Mouse (Mus musculus): ENCODE measurements at regions not wholly inside any gene's neighbourhood (a gene's known extent, or its start where the extent isn't known, plus 50 kb on each side); places are given as distances from the start of the nearest gene placed in this dataset.

DNA sequence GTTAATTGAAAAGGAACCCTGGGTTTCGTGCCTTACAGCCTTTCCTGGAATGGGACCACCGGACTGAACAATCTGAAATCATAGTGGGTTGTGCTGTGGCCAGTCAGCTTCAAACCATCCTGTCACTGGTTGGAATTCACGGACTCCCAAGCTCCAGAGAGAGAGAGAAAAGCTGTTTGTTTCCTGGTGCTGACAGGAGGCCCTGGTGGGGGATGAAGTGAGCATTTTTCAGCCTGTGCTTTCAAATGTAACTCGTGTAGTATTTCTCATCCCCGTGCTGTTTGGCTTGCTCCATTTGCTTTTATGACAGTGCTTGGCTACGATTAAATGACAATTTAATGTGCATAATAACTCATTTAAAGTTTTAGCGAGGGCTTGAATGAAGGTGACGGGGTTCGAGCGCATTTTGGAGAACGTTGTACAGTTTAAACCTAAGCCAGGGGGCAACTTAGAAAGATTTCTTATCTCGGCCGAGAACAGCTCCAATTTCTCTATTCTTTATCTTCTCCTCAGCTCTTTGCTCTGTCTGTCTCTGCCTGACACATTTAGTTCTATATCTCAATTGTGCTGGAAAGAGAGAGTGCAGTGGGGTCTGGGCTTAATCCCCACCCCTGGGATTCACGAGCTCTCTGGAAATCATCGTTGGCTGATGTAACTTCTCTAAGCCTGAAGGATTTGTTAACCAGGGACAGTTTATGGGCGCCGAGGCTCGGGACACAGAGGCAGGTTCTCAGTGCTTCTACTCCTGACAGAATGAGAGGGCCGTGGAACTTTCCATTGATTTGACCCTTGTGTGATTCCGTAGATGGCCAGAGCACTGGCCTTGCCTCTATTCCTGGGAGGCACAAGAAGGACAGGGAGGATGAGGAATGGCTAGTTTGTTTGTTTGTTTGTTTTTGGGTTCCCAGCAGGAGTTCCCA lies 172.2 kb upstream of the Igfbp7 start:
- H3K27ac ChIP-seq (ENCODE audit: control insufficient read depth, low read depth, low read length): no peak overlapping the region
- no peak for DNase-seq (ENCODE audit: low read depth, low spot score)
- TF ChIP-seq E2F4 (IDR thresholded peaks at IDR 0.05; ENCODE audit: borderline replicate concordance, low read depth, low read length): no peak
- TF ChIP-seq EP300 (IDR thresholded peaks at IDR 0.05; ENCODE audit: low read depth in 1 of 2, low read length in 2 of 2): no peak
- no peak for TF ChIP-seq ZMIZ1 (IDR thresholded peaks at IDR 0.05; ENCODE audit: low read depth, low read length)
- TF ChIP-seq MAFK (IDR thresholded peaks at IDR 0.05; ENCODE audit: borderline replicate concordance, low read depth, low read length): no peak
- no peak for TF ChIP-seq POLR2AphosphoS2 (IDR thresholded peaks at IDR 0.05; ENCODE audit: low read length)
- TF ChIP-seq ZNF384 (IDR thresholded peaks at IDR 0.05; ENCODE audit: low read depth, low read length): no peak
- TF ChIP-seq CHD1 (IDR thresholded peaks at IDR 0.05; ENCODE audit: low read depth, low read length): no peak
- no peak for TF ChIP-seq MEF2A (IDR thresholded peaks at IDR 0.05; ENCODE audit: extremely low read depth, insufficient replicate concordance, low read depth, low read length, poor library complexity, severe bottlenecking)
- TF ChIP-seq MYC (IDR thresholded peaks at IDR 0.05; ENCODE audit: low read depth, low read length): no peak
- no peak for TF ChIP-seq TAL1 (IDR thresholded peaks at IDR 0.05; ENCODE audit: low read length)
- TF ChIP-seq ETS1 (IDR thresholded peaks at IDR 0.05; ENCODE audit: low read depth, low read length): no peak
- TF ChIP-seq POLR2A (IDR thresholded peaks at IDR 0.05; ENCODE audit: control insufficient read depth in 1 of 2, insufficient read depth in 1 of 2, low read depth in 1 of 2, low read length in 2 of 2, poor library complexity in 1 of 2): no peak
- no peak for TF ChIP-seq ZC3H11A (IDR thresholded peaks at IDR 0.05; ENCODE audit: low read depth, low read length)
- no peak for TF ChIP-seq ZKSCAN1 (IDR thresholded peaks at IDR 0.05; ENCODE audit: low read depth, low read length)
- TF ChIP-seq GABPA (IDR thresholded peaks at IDR 0.05; ENCODE audit: low read depth, low read length): no peak
- TF ChIP-seq POLR2AphosphoS5 (IDR thresholded peaks at IDR 0.05; ENCODE audit: borderline replicate concordance, low read depth, low read length): no peak
- no peaks in the 10 kb centered on the region for H3K9me3 ChIP-seq (replicated peaks; ENCODE audit: insufficient read depth, low read length)
- H3K27me3 ChIP-seq (ENCODE audit: control insufficient read depth in 1 of 2, insufficient read depth in 2 of 2, low read length in 2 of 2): no peaks in the 10 kb centered on the region
- H3K4me3 ChIP-seq (ENCODE audit: control insufficient read depth in 1 of 2, insufficient read depth in 1 of 2, low read depth in 2 of 2, low read length in 2 of 2): no peak overlapping the region
- H3K9ac ChIP-seq (ENCODE audit: control insufficient read depth, low read depth, low read length, poor library complexity, severe bottlenecking): no peak overlapping the region
- no peaks in the 10 kb centered on the region for H3K4me1 ChIP-seq (ENCODE audit: control insufficient read depth in 1 of 2, insufficient read depth in 2 of 2, low read length in 2 of 2)
- no peaks in the 10 kb centered on the region for H3K79me2 ChIP-seq (ENCODE audit: control insufficient read depth, insufficient read depth, low read length, poor library complexity)
- H3K36me3 ChIP-seq (ENCODE audit: control insufficient read depth in 1 of 2, insufficient read depth in 2 of 2, low read length in 2 of 2): no peaks in the 10 kb centered on the region

DNA sequence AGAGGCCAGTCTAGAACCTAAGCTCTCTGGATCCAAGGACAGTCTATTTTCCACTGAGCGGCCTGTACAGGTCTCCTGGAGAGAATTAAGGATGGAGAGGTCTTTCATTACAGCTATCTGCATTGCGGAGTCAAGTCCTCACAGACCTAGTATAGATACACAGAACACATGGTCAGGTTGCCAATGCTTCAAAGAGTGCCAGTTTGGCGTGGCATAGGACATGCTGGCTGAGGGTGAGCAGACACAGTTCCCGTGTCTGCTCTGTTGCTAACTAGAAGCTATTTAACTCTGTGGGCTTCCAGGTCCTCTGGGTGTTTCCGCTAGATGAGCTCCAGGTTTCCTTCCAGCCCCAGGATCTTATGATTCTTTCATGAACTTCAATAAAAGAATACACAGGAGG lies 169.0 kb upstream of the Igfbp7 start:
- Histone ChIP-seq H3K79me2 (ENCODE audit: control insufficient read depth, insufficient read depth, low read length, poor library complexity) (no peaks in the 10 kb centered on the region), H3K9me3 (replicated peaks; ENCODE audit: insufficient read depth, low read length) (no peaks in the 10 kb centered on the region), H3K27ac (ENCODE audit: control insufficient read depth, low read depth, low read length) (no peak overlapping the region), H3K4me1 (ENCODE audit: control insufficient read depth in 1 of 2, insufficient read depth in 2 of 2, low read length in 2 of 2) (no peaks in the 10 kb centered on the region), H3K4me3 (ENCODE audit: control insufficient read depth in 1 of 2, insufficient read depth in 1 of 2, low read depth in 2 of 2, low read length in 2 of 2) (no peak overlapping the region), H3K9ac (ENCODE audit: control insufficient read depth, low read depth, low read length, poor library complexity, severe bottlenecking) (no peak overlapping the region), H3K36me3 (ENCODE audit: control insufficient read depth in 1 of 2, insufficient read depth in 2 of 2, low read length in 2 of 2) (no peaks in the 10 kb centered on the region), H3K27me3 (ENCODE audit: control insufficient read depth in 1 of 2, insufficient read depth in 2 of 2, low read length in 2 of 2) (no peaks in the 10 kb centered on the region)
- no peak for DNase-seq (ENCODE audit: low read depth, low spot score)
- no peak for TF ChIP-seq TCF12 (IDR thresholded peaks at IDR 0.05; ENCODE audit: low read depth, low read length)

Measured in MEL (cell line).